Mouse (Mus musculus): ENCODE measurements around the gene Pcx. TPM values are rescaled to one million over a fixed set of nuclear protein-coding genes. Genes with fewer than 3 reads are reported as not detected.

The Pcx gene
- polyA plus RNA-seq, 1 experiment from 2014 or later = 22.8 TPM

- Histone ChIP-seq H3K27ac (no peak within 1 kb of the TSS), H3K9me3 (no peaks in the 10 kb centered on the region), H3K4me1 (peaks cover 7% of the 10 kb centered on the region; the same call in 1 of the 2 replicates), H3K4me3 (no peak within 1 kb of the TSS), H3K4me2 (replicated peaks) (peak within 1 kb of the TSS; percentile 30; the same call in 1 of the 2 replicates), H3K36me3 (no peaks in the 10 kb centered on the region), H3K27me3 (no peaks in the 10 kb centered on the region), H3K9ac (no peak within 1 kb of the TSS; the same call in 1 of the 2 replicates)
- no peak for ATAC-seq (ENCODE audit: low FRiP score, low read depth)
- WGBS = 62% methylated on average over 16 of the region's 16 CpGs
Observed at GRCm38 (mm10) chr19:4498062-4498933, 12.0 kb upstream of the Pcx start, which contains the start of gene 2010003K11Rik. TSS of gene 2010003K11Rik (minus strand) at chr19:4498583.

GRCm38 (mm10) chr19:4502701-4503100 is 7.6 kb upstream of the Pcx start:
- H3K9me3 ChIP-seq = no peaks in the 10 kb centered on the region
- H3K9ac ChIP-seq = no peak overlapping the region
- H3K27ac ChIP-seq = no peak overlapping the region
- 74% methylated on average over 2 of the region's 2 CpGs for WGBS
- peaks cover 5% of the 10 kb centered on the region; the same call in 1 of the 2 replicates for H3K4me1 ChIP-seq
- H3K36me3 ChIP-seq = no peaks in the 10 kb centered on the region
- no peak for ATAC-seq (ENCODE audit: low FRiP score, low read depth)
- H3K4me3 ChIP-seq = no peak overlapping the region
- no peak overlapping the region for H3K4me2 ChIP-seq (replicated peaks)
- H3K27me3 ChIP-seq = no peaks in the 10 kb centered on the region

GRCm38 (mm10) chr19:4504830-4505229 is 5.4 kb upstream of the Pcx start:
- no peak for ATAC-seq (ENCODE audit: low FRiP score, low read depth)
- WGBS = 100% methylated on average over 1 of the region's 1 CpGs

GRCm38 (mm10) chr19:4507746-4508145 is 2.5 kb upstream of the Pcx start:
- Histone ChIP-seq H3K27me3 (peaks cover 13% of the 10 kb centered on the region), H3K36me3 (no peaks in the 10 kb centered on the region), H3K4me1 (peaks cover 13% of the 10 kb centered on the region), H3K9me3 (no peaks in the 10 kb centered on the region), H3K4me3 (no peak overlapping the region), H3K27ac (no peak overlapping the region), H3K9ac (no peak overlapping the region), H3K4me2 (replicated peaks) (no peak overlapping the region)
- ATAC-seq (ENCODE audit: low FRiP score, low read depth) = no peak
- 62% methylated on average over 3 of the region's 3 CpGs for WGBS

More at GRCm38 (mm10) chr19:4504830-4505229, 5.4 kb upstream of the Pcx start:
- no peak overlapping the region for H3K9ac ChIP-seq
- H3K36me3 ChIP-seq = no peaks in the 10 kb centered on the region
- H3K4me2 ChIP-seq (replicated peaks) = no peak overlapping the region
- peaks cover 5% of the 10 kb centered on the region for H3K4me1 ChIP-seq
- H3K27me3 ChIP-seq = no peaks in the 10 kb centered on the region
- no peak overlapping the region for H3K4me3 ChIP-seq
- H3K27ac ChIP-seq = no peak overlapping the region
- no peaks in the 10 kb centered on the region for H3K9me3 ChIP-seq

GRCm38 (mm10) chr19:4511116-4511841 is 1.0 kb downstream of the Pcx start:
- H3K4me2 ChIP-seq (replicated peaks) = peak overlapping the region; percentile 94
- peaks cover 13% of the 10 kb centered on the region for H3K27me3 ChIP-seq
- peaks cover 31% of the 10 kb centered on the region for H3K4me1 ChIP-seq
- no peaks in the 10 kb centered on the region for H3K36me3 ChIP-seq
- H3K9ac ChIP-seq = peak overlapping the region; percentile 65
- peak overlapping the region; percentile 69 for H3K4me3 ChIP-seq
- H3K9me3 ChIP-seq = no peaks in the 10 kb centered on the region
- no peak for ATAC-seq (ENCODE audit: low FRiP score, low read depth)
- no peak overlapping the region for H3K27ac ChIP-seq
- 6% methylated on average over 13 of the region's 13 CpGs for WGBS

- H3K9ac ChIP-seq = no peak overlapping the region
- WGBS = 73% methylated on average over 4 of the region's 4 CpGs
- no peaks in the 10 kb centered on the region for H3K9me3 ChIP-seq
Observed at GRCm38 (mm10) chr19:4513236-4513858, 3.1 kb downstream of the Pcx start.

GRCm38 (mm10) chr19:4515746-4516145 is 5.5 kb downstream of the Pcx start:
- Histone ChIP-seq H3K27me3 (peaks cover 13% of the 10 kb centered on the region), H3K4me2 (replicated peaks) (peak overlapping the region; percentile 21; the same call in 1 of the 2 replicates), H3K4me1 (peaks cover 33% of the 10 kb centered on the region), H3K9me3 (no peaks in the 10 kb centered on the region), H3K9ac (peak overlapping the region; percentile 4; the same call in 1 of the 2 replicates), H3K36me3 (no peaks in the 10 kb centered on the region), H3K27ac (peak overlapping the region; percentile 70), H3K4me3 (no peak overlapping the region)
- ATAC-seq (ENCODE audit: low FRiP score, low read depth) = 0 out of 2 replicates have a peak, but pooled peaks have one; percentile 40
- 30% methylated on average over 2 of the region's 2 CpGs for WGBS

More at GRCm38 (mm10) chr19:4513236-4513858, 3.1 kb downstream of the Pcx start:
- H3K27ac ChIP-seq = no peak overlapping the region
- H3K36me3 ChIP-seq = no peaks in the 10 kb centered on the region
- no peak overlapping the region for H3K4me3 ChIP-seq
- no peak overlapping the region for H3K4me2 ChIP-seq (replicated peaks)
- ATAC-seq (ENCODE audit: low FRiP score, low read depth) = no peak
- H3K27me3 ChIP-seq = peaks cover 13% of the 10 kb centered on the region
- H3K4me1 ChIP-seq = peaks cover 41% of the 10 kb centered on the region

- Histone ChIP-seq H3K9me3 (no peaks in the 10 kb centered on the region), H3K4me3 (no peak overlapping the region), H3K9ac (no peak overlapping the region), H3K27ac (peak overlapping the region; percentile 70; the same call in 1 of the 2 replicates), H3K4me2 (replicated peaks) (no peak overlapping the region), H3K4me1 (peaks cover 28% of the 10 kb centered on the region), H3K36me3 (no peaks in the 10 kb centered on the region), H3K27me3 (peaks cover 8% of the 10 kb centered on the region)
- WGBS = 56% methylated on average over 2 of the region's 2 CpGs
- ATAC-seq (ENCODE audit: low FRiP score, low read depth) = no peak
Observed at GRCm38 (mm10) chr19:4516288-4516687, 6.0 kb downstream of the Pcx start.

GRCm38 (mm10) chr19:4517483-4517882 is 7.2 kb downstream of the Pcx start:
- WGBS = 68% methylated on average over 1 of the region's 1 CpGs
- H3K36me3 ChIP-seq = no peaks in the 10 kb centered on the region
- peaks cover 28% of the 10 kb centered on the region for H3K4me1 ChIP-seq
- H3K4me3 ChIP-seq = no peak overlapping the region
- no peak overlapping the region for H3K9ac ChIP-seq
- no peak for ATAC-seq (ENCODE audit: low FRiP score, low read depth)
- H3K4me2 ChIP-seq (replicated peaks) = no peak overlapping the region
- H3K9me3 ChIP-seq = no peaks in the 10 kb centered on the region
- H3K27ac ChIP-seq = no peak overlapping the region
- no peaks in the 10 kb centered on the region for H3K27me3 ChIP-seq

- Histone ChIP-seq H3K36me3 (no peaks in the 10 kb centered on the region), H3K9me3 (no peaks in the 10 kb centered on the region), H3K9ac (no peak overlapping the region), H3K27ac (peak overlapping the region; percentile 10; the same call in 1 of the 2 replicates), H3K4me2 (replicated peaks) (no peak overlapping the region), H3K27me3 (no peaks in the 10 kb centered on the region), H3K4me3 (no peak overlapping the region), H3K4me1 (peaks cover 9% of the 10 kb centered on the region)
- 74% methylated on average over 3 of the region's 3 CpGs for WGBS
- ATAC-seq (ENCODE audit: low FRiP score, low read depth) = no peak
Observed at GRCm38 (mm10) chr19:4521426-4522050, 11.3 kb downstream of the Pcx start.

- no peaks in the 10 kb centered on the region for H3K36me3 ChIP-seq
- H3K9ac ChIP-seq = no peak overlapping the region
- H3K4me2 ChIP-seq (replicated peaks) = no peak overlapping the region
- no peak overlapping the region for H3K27ac ChIP-seq
- 93% methylated on average over 2 of the region's 2 CpGs for WGBS
- H3K4me1 ChIP-seq = no peaks in the 10 kb centered on the region
- no peak for ATAC-seq (ENCODE audit: low FRiP score, low read depth)
- H3K27me3 ChIP-seq = no peaks in the 10 kb centered on the region
- no peak overlapping the region for H3K4me3 ChIP-seq
- no peaks in the 10 kb centered on the region for H3K9me3 ChIP-seq
Observed at GRCm38 (mm10) chr19:4534646-4535045, 24.4 kb downstream of the Pcx start.
